Mouse (Mus musculus) limb, embryonic 15.5 days (tissue): ENCODE data around the gene Cst6. TPM values are rescaled to one million over a fixed set of nuclear protein-coding genes. Genes with fewer than 3 reads are reported as not detected.

Experiments used
- ATAC-seq: fragments of 200-750 bp; cut with Nextera tagmentation; 2 replicates; pipeline ENCODE4 v1.8.0; 2017; ENCODE audit warnings: low read depth, moderate TSS enrichment; ENCODE audit not compliant: insufficient number of reproducible peaks, low FRiP score, low TSS enrichment
- H3K27ac ChIP-seq: fragments of 300-500 bp; sonication (generic); 2 replicates; pipeline ENCODE4 v1.5.1; 2015; ENCODE audit warnings: moderate library complexity, mild to moderate bottlenecking, inconsistent platforms
- H3K27me3 ChIP-seq: fragments of 300-500 bp; sonication (generic); 2 replicates; pipeline ENCODE4 v1.6.1; 2015; ENCODE audit warnings: inconsistent platforms
- H3K36me3 ChIP-seq: fragments of 300-500 bp; sonication (generic); 2 replicates; pipeline ENCODE4 v1.6.1; 2015; ENCODE audit warnings: inconsistent platforms
- H3K4me1 ChIP-seq: fragments of 300-500 bp; sonication (generic); 2 replicates; pipeline ENCODE4 v1.6.1; 2015; ENCODE audit warnings: inconsistent platforms
- H3K4me2 ChIP-seq: fragments of 300-500 bp; sonication (generic); 2 replicates; pipeline ENCODE4 v1.6.1; 2015; ENCODE audit warnings: mild to moderate bottlenecking, inconsistent platforms
- H3K4me3 ChIP-seq: fragments of 300-500 bp; sonication (generic); 2 replicates; pipeline ENCODE4 v1.5.1; 2015; ENCODE audit warnings: mild to moderate bottlenecking, inconsistent platforms
- H3K9ac ChIP-seq: fragments of 300-500 bp; sonication (generic); 2 replicates; pipeline ENCODE4 v1.6.1; 2015; ENCODE audit warnings: inconsistent platforms
- H3K9me3 ChIP-seq: fragments of 300-500 bp; sonication (generic); 2 replicates; pipeline ENCODE4 v1.6.1; 2016; ENCODE audit warnings: inconsistent platforms
- WGBS: fragments of 180-500 bp; shearing (Covaris S2); methylation state at CpG from one replicate; pipeline ENCODE4 v1.1.7; 2015; 5-methylcytosine and 5-hydroxymethylcytosine counted together
- polyA plus RNA-seq: library from polyadenylated mRNA; unstranded; fragments of >200 nt; fragmentation: Nextera tagmentation; extraction: Ambion mirVana; gene quantifications from 2 replicates; pipeline ENCODE4 v1.2.1, GENCODE M21; 2015

Gene Cst6
- polyA plus RNA-seq, 1 experiment from 2014 or later = 40.0 TPM

DNA sequence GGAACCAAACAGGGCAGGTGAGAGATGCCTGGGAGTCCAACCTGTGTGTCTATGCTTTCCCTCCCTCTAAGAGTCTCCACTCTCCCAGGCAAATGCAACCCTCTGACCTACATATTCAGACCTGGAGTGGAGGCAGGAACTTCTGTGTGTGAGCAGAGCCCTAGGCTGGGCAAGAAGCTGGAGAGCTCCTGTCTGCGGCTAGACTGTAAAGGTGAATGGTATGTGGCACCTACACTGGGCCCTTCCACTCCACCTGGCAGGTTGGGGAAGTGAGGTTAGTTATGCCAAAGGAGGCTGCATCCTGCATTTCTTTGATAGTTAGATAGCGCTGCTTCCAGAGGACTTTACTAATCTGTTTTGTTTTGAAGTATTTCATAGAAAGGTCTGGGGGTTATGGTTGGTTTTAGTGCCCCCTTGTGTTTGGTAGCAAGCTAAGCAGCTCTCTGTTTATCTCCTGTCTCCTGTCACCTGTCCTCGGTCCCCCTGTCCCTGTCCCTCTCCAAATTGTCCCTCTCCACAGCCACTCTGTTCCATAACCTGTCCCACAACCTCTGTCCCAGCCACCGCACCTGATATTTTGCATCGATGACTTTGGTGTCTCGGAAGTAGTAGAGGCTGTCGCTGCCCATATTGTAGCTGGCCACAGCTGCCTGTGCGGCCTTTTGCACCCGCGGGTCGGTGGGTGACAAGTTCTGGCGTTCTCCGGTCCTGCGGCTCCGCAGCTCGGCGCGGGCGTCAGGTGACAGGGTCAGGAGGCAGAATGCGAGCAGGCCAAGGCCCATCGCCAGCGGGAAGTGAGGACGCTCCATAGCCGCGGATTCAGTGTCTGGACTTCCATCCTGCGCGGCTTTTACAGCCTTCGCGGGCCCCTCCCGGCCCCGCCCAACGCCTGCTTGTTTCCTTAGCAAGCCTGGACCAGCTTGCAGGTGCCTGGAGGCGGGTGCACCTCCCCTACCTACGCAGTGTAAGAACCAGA lies 560 bp downstream of the Cst6 start:
- H3K4me3 ChIP-seq = peak overlapping the region; percentile 37
- WGBS = 5% methylated on average over 34 of the region's 34 CpGs
- peaks cover 13% of the 10 kb centered on the region; the same call in 1 of the 2 replicates for H3K27me3 ChIP-seq
- no peak overlapping the region for H3K27ac ChIP-seq
- H3K36me3 ChIP-seq = no peaks in the 10 kb centered on the region
- no peaks in the 10 kb centered on the region for H3K9me3 ChIP-seq
- peak; percentile 22; the same call in 1 of the 2 replicates for ATAC-seq
- peaks cover 15% of the 10 kb centered on the region for H3K4me1 ChIP-seq
- peak overlapping the region; percentile 60 for H3K4me2 ChIP-seq
- 0 out of 2 replicates have a peak overlapping the region, but pooled peaks have one; percentile 20 for H3K9ac ChIP-seq

DNA sequence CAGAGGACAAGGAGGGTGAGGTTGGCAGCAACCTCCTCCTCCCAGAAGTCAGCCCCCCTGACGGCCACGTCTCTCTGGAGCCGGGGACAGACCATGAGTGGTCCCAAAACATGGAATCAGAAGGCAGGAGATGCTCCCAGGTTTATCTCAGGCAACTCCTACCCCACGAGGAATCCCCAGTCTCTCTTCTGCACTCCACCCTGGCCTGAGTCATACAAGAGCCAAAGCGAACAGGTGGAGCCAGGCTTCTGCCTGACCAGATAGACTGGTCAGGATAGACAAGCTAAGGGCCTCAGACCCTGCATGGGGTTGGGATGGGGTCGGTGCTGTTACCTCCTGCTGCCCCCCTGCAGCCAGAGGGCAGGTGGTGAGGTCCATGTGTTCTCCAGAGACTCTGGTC lies 1.3 kb downstream of the Cst6 start:
- H3K4me1 ChIP-seq = peaks cover 15% of the 10 kb centered on the region
- WGBS = 69% methylated on average over 6 of the region's 6 CpGs
- no peak overlapping the region for H3K4me3 ChIP-seq
- no peaks in the 10 kb centered on the region for H3K9me3 ChIP-seq
- no peak overlapping the region for H3K9ac ChIP-seq
- no peaks in the 10 kb centered on the region for H3K36me3 ChIP-seq
- H3K27me3 ChIP-seq = peaks cover 13% of the 10 kb centered on the region; the same call in 1 of the 2 replicates
- no peak overlapping the region for H3K4me2 ChIP-seq
- H3K27ac ChIP-seq = no peak overlapping the region
- no peak for ATAC-seq

DNA sequence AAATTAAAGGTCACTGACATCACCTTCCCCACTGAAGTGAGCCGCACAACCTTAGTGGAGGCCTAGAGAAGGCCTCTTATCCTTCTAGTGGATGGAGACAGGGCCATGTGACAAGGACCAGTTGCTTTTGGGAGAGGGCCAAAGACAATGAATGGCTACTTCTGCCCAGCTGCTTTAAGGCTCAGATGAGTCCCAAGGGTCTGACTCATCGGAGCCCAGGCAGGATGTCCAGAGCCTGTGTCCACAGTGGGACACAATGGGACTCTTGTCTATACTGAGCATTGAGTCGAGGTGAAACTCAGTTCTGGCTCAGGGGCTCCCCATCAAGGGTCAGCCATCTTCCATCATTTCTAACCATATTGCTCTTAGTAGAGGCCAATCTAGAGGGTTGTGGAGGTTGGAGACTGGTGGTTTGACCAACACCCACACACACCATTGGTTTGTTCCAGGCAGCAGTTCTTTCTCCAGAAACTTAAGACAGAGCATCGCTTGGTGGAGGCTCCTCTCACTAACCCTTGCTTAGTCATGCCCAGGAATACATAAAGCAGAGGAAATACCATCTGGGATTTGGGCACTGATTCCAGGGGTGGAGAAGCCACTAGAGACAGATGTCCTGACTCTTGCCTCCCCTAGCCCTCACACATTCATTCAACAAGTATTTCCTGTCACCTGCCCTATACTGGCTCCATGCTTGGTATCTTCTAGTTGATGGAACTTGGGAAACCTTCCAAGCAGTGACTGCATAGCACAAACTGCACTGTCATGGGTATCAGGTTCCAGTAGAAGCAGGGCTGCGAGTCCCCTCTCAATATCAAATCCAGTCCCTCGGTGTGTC lies 3.9 kb downstream of the Cst6 start:
- Histone ChIP-seq H3K4me2 (no peak overlapping the region), H3K9ac (no peak overlapping the region), H3K9me3 (no peaks in the 10 kb centered on the region), H3K36me3 (no peaks in the 10 kb centered on the region), H3K4me1 (peaks cover 15% of the 10 kb centered on the region), H3K27me3 (peaks cover 13% of the 10 kb centered on the region; the same call in 1 of the 2 replicates), H3K27ac (no peak overlapping the region), H3K4me3 (no peak overlapping the region)
- ATAC-seq = no peak
- 67% methylated on average over 6 of the region's 6 CpGs for WGBS

DNA sequence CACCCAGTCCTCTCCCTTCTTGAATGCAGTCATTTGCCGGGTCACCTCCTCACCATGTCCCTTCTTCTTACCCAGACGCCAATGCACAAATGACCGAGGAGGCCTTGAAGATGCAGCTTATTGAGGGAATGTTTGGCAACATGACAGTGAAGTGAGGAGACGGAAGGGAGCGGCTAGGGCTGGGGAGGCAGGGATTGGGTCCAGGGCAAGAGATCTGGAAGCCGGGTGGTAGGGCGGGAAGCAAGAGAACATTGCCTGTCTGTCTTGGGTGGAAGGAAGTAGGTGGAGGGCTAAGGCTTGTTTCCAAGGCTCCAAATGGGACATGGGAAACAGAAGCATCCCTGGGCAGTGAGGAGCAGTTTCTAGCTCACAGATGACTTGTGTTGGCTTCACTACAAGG lies 8.0 kb downstream of the Cst6 start:
- Histone ChIP-seq H3K36me3 (no peaks in the 10 kb centered on the region), H3K9me3 (no peaks in the 10 kb centered on the region), H3K4me3 (no peak overlapping the region), H3K4me1 (no peaks in the 10 kb centered on the region), H3K27me3 (no peaks in the 10 kb centered on the region), H3K27ac (no peak overlapping the region), H3K4me2 (no peak overlapping the region), H3K9ac (no peak overlapping the region)
- no peak for ATAC-seq
- 90% methylated on average over 7 of the region's 7 CpGs for WGBS

DNA sequence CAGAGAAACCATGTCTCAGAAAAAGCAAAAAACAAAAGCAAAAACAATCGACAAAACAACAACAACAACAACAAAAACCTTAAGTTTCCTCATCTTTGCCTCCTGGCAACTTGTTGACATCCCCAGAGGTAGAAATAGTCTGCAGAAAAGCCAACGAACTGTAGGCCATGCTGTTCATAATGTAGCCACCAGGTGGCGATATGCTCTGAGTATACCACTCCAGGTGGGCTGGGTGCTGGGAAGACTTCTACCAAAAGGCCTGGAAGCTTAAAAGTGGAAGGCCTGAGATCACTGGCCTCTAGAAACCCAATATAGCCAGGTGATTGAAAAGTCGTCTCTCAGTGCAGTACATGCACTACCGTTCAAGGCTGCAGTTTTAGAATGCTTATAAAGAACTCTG lies 11.4 kb downstream of the Cst6 start:
- Histone ChIP-seq H3K4me3 (no peak overlapping the region), H3K9me3 (no peaks in the 10 kb centered on the region), H3K27ac (no peak overlapping the region), H3K4me1 (no peaks in the 10 kb centered on the region), H3K4me2 (no peak overlapping the region), H3K9ac (no peak overlapping the region), H3K36me3 (no peaks in the 10 kb centered on the region), H3K27me3 (no peaks in the 10 kb centered on the region)
- WGBS = 18% methylated on average over 5 of the region's 5 CpGs
- no peak for ATAC-seq

DNA sequence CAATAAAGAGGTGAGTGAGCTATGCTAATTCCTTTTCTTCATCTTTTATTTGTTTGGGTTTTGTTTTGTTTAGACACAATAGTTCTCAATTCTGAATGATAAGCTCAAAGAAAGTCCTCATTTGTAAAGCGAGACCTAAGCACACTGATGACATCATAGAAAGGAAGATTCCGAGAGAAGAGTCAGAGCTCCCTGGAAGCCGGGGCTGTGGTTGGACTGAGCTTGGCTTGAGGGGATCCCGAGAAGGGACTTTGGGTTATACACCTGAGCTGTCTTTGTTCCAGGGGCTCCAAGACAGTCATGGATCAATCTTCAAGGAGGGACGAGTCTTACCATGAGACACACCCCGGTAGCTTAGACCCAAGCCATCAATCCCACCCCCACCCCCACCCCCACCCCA lies 13.9 kb downstream of the Cst6 start, which contains the start of gene Catsper1:
Gene Catsper1 (plus strand): TSS at position 301 of the 400 bp plus-strand sequence.
- Histone ChIP-seq H3K27ac (no peak within 1 kb of the TSS), H3K9ac (no peak within 1 kb of the TSS), H3K9me3 (no peaks in the 10 kb centered on the region), H3K4me3 (no peak within 1 kb of the TSS), H3K4me2 (no peak within 1 kb of the TSS), H3K36me3 (no peaks in the 10 kb centered on the region), H3K4me1 (no peaks in the 10 kb centered on the region), H3K27me3 (no peaks in the 10 kb centered on the region)
- WGBS = 85% methylated on average over 6 of the region's 6 CpGs
- no peak for ATAC-seq

DNA sequence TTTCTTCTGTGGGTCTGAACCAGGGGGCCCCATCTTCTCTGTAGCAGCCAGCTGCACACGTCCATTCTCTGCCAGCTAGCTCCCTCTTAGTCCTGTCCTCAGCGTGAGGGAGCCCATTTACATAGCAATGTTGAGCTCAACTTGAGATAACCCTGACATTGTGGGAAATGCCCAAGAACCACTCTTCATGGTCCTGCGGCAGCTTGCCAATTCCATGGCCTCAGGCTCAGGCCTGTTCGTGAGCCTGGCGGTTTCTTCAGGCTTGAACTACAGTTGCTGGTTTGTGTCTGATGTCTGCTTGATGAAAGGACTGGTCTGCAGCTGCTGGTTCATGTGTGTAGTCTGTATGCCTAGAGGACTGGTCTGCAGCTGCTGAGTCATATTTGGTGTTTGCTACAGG lies 14.6 kb downstream of the Cst6 start:
- WGBS = 73% methylated on average over 5 of the region's 5 CpGs
- no peaks in the 10 kb centered on the region for H3K27me3 ChIP-seq
- no peak overlapping the region for H3K4me3 ChIP-seq
- H3K4me2 ChIP-seq = no peak overlapping the region
- no peaks in the 10 kb centered on the region for H3K4me1 ChIP-seq
- no peak for ATAC-seq
- no peaks in the 10 kb centered on the region for H3K9me3 ChIP-seq
- H3K36me3 ChIP-seq = no peaks in the 10 kb centered on the region
- no peak overlapping the region for H3K27ac ChIP-seq
- H3K9ac ChIP-seq = no peak overlapping the region

DNA sequence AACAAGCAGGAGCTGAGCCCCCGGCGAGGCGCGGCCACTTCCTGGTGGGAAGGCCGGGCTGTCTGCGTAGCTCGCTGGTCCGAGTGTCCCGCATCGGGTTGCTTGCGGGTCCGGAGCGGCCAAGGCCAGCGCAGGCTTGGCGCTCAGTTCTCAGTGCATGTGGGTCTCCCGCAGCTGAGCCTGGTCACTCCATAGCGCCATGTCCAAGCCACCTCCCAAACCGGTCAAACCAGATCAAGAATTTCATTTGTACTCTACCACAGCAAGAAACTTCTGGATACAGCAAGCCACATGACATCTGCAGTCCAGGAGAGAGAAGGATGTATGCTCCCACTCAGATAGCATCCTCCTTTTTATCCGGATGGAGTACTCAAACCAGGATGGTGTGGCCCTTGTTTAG lies 21.4 kb downstream of the Cst6 start:
- Histone ChIP-seq H3K4me2 (no peak overlapping the region), H3K9ac (no peak overlapping the region), H3K36me3 (no peaks in the 10 kb centered on the region), H3K4me1 (no peaks in the 10 kb centered on the region), H3K9me3 (no peaks in the 10 kb centered on the region), H3K27me3 (no peaks in the 10 kb centered on the region), H3K27ac (no peak overlapping the region), H3K4me3 (no peak overlapping the region)
- no peak for ATAC-seq
- WGBS = 71% methylated on average over 19 of the region's 19 CpGs

DNA sequence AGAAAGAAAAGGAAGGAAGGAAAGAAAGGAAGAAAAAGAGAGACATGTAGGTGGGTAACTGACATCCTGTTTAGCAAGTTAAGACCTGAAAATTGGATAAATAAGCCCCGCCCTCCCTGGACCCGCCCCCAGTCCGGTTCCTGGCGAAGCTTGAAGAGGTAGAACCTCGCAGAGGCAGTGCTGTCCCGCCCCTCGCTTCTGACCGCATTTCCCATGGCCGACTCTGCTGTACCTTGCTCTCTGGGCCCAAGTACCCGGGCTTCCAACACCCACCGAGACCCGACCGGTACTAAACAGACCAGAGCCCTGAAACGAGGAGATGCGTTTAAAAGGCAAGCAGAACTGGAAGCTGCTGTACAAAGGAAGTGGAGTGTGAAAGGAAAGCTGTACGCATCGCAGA lies 25.6 kb downstream of the Cst6 start:
- no peak overlapping the region for H3K9ac ChIP-seq
- no peaks in the 10 kb centered on the region for H3K9me3 ChIP-seq
- no peaks in the 10 kb centered on the region for H3K36me3 ChIP-seq
- no peak for ATAC-seq
- no peak overlapping the region for H3K27ac ChIP-seq
- H3K4me3 ChIP-seq = no peak overlapping the region
- H3K4me2 ChIP-seq = no peak overlapping the region
- no peaks in the 10 kb centered on the region for H3K27me3 ChIP-seq
- 62% methylated on average over 17 of the region's 17 CpGs for WGBS
- no peaks in the 10 kb centered on the region for H3K4me1 ChIP-seq

DNA sequence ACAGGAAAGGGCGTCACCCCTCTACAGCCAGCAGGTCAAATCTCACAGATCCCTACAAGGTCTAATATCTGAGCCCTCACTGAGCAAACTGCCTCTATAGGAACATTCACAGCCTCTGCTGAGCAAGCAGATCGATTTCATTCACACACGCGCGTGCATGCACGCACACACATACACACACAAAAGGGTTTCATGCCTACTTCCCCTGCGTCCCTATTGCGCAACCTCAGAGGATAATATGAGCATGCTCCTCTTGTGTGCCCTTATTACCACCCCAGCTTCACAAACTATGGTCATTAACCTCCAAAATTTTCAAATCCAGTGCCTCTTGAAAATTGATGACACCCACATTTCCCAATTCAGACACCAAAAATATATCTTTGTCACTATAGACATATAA lies 36.2 kb downstream of the Cst6 start:
- Histone ChIP-seq H3K4me1 (no peaks in the 10 kb centered on the region), H3K9ac (no peak overlapping the region), H3K9me3 (no peaks in the 10 kb centered on the region), H3K27me3 (no peaks in the 10 kb centered on the region), H3K4me2 (no peak overlapping the region), H3K36me3 (no peaks in the 10 kb centered on the region), H3K27ac (no peak overlapping the region), H3K4me3 (no peak overlapping the region)
- WGBS = 86% methylated on average over 8 of the region's 8 CpGs
- no peak for ATAC-seq

DNA sequence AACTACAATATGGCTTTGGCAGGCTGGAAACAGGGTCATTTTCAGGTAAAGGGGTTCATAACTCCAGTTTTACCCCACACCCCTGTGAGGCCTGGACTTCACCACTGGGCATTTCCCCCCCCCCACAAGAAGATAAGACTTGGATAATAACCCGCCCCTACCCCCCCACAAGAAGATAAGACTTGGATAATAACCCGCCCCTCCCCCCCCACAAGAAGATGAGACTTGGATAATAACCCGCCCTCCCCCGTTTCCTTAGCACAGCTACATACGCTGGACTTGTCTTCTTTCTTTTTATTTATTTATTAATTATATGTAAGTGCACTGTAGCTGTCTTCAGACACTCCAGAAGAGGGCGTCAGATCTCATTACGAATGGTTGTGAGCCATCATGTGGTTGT lies 40.3 kb downstream of the Cst6 start:
- WGBS = 83% methylated on average over 7 of the region's 7 CpGs
- Histone ChIP-seq H3K4me1 (peaks cover 8% of the 10 kb centered on the region; the same call in 1 of the 2 replicates), H3K9ac (no peak overlapping the region), H3K4me2 (no peak overlapping the region), H3K4me3 (no peak overlapping the region), H3K36me3 (peaks cover 16% of the 10 kb centered on the region; the same call in 1 of the 2 replicates), H3K27me3 (peaks cover 10% of the 10 kb centered on the region; the same call in 1 of the 2 replicates), H3K9me3 (no peaks in the 10 kb centered on the region), H3K27ac (no peak overlapping the region)
- no peak for ATAC-seq
